Mouse (Mus musculus) ES-E14 (cell line): ENCODE data around the gene Grid2ip.

Source experiments
- MAFK ChIP-seq: IDR thresholded peaks from 2 replicates; pipeline ENCODE4 v1.6.1; 2014; ENCODE audit warnings: mild to moderate bottlenecking, low read depth, low read length, inconsistent platforms; ENCODE audit not compliant: insufficient read depth
- ZC3H11A ChIP-seq: IDR thresholded peaks from 2 replicates; pipeline ENCODE4 v1.6.1; 2012; ENCODE audit warnings: low read depth, mild to moderate bottlenecking, inconsistent platforms, low read length, borderline replicate concordance

- no peak for TF ChIP-seq MAFK
- no peak for TF ChIP-seq ZC3H11A
These were observed 49.4 kb downstream of the Grid2ip start for GRCm38 (mm10) chr5:143406548-143406947.
